Mouse (Mus musculus) myocyte (in vitro differentiated cells): ENCODE results near the gene Rspo1. TPM values are rescaled to one million over a fixed set of nuclear protein-coding genes. Genes with fewer than 3 reads are reported as not detected.

ENCODE experiments used
- H3K27me3 ChIP-seq: one replicate; pipeline ENCODE4 v1.6.1; 2011; ENCODE audit not compliant: control insufficient read depth, insufficient read depth, insufficient read length
- H3K36me3 ChIP-seq: one replicate; pipeline ENCODE4 v1.6.1; 2011; ENCODE audit not compliant: control insufficient read depth, insufficient read depth
- H3K4me2 ChIP-seq: one replicate; pipeline ENCODE4 v1.6.1; 2011; ENCODE audit warnings: low read depth, control low read depth
- H3K4me3 ChIP-seq: one replicate; pipeline ENCODE4 v1.5.1; 2011; ENCODE audit warnings: mild to moderate bottlenecking, control low read depth, moderate library complexity
- H3K79me2 ChIP-seq: one replicate; pipeline ENCODE4 v1.6.1; 2011; ENCODE audit not compliant: control insufficient read depth, insufficient read depth
- H3ac ChIP-seq: one replicate; pipeline ENCODE4 v1.6.1; 2011; ENCODE audit not compliant: control insufficient read depth, insufficient read length
- CEBPB ChIP-seq: IDR thresholded peaks from 2 replicates; pipeline ENCODE4 v1.6.1; 2011; ENCODE audit warnings: mild to moderate bottlenecking, moderate library complexity; ENCODE audit not compliant: poor library complexity, insufficient read depth, severe bottlenecking
- E2F4 ChIP-seq: IDR thresholded peaks from one replicate; pipeline ENCODE4 v1.6.1; 2011; ENCODE audit warnings: mild to moderate bottlenecking, control low read depth, moderate library complexity; ENCODE audit not compliant: insufficient read depth
- MAX ChIP-seq: IDR thresholded peaks from one replicate; pipeline ENCODE4 v1.6.1; 2011; ENCODE audit warnings: low read depth, mild to moderate bottlenecking, control low read depth
- MYOD1 ChIP-seq, 3 experiments: IDR thresholded peaks; one replicate each; pipeline ENCODE4 v1.6.1; 2011; ENCODE audit warnings: control low read depth in 2 of 3, low read depth in 2 of 3, mild to moderate bottlenecking in 2 of 3, moderate library complexity in 1 of 3; ENCODE audit not compliant: insufficient read length in 2 of 3, control insufficient read depth in 1 of 3
- MYOG ChIP-seq, 3 experiments: IDR thresholded peaks; one replicate each; pipeline ENCODE4 v1.6.1; 2011; ENCODE audit warnings: control low read depth in 2 of 3, low read depth in 2 of 3, mild to moderate bottlenecking in 2 of 3; ENCODE audit not compliant: insufficient read length in 2 of 3, control insufficient read depth in 1 of 3, insufficient read depth in 1 of 3
- POLR2A ChIP-seq: IDR thresholded peaks from one replicate; pipeline ENCODE4 v1.6.1; 2011; ENCODE audit warnings: low read depth, mild to moderate bottlenecking, control low read depth, moderate library complexity; ENCODE audit not compliant: insufficient read length
- POLR2AphosphoS2 ChIP-seq: IDR thresholded peaks from one replicate; pipeline ENCODE4 v1.6.1; 2011; ENCODE audit warnings: low read depth, control low read depth; ENCODE audit not compliant: insufficient read length
- REST ChIP-seq: IDR thresholded peaks from one replicate; pipeline ENCODE4 v1.6.1; 2011; ENCODE audit warnings: mild to moderate bottlenecking, control low read depth, moderate library complexity; ENCODE audit not compliant: insufficient read depth, insufficient read length
- SRF ChIP-seq: IDR thresholded peaks from one replicate; pipeline ENCODE4 v1.6.1; 2011; ENCODE audit warnings: low read depth; ENCODE audit not compliant: control insufficient read depth, insufficient read length
- TCF12 ChIP-seq: IDR thresholded peaks from one replicate; pipeline ENCODE4 v1.6.1; 2011; ENCODE audit warnings: mild to moderate bottlenecking, control low read depth; ENCODE audit not compliant: poor library complexity, insufficient read depth, severe bottlenecking
- TCF3 ChIP-seq: IDR thresholded peaks from one replicate; pipeline ENCODE4 v1.6.1; 2011; ENCODE audit warnings: low read depth, control low read depth; ENCODE audit not compliant: insufficient read length
- USF1 ChIP-seq: IDR thresholded peaks from one replicate; pipeline ENCODE4 v1.6.1; 2011; ENCODE audit warnings: low read depth, mild to moderate bottlenecking, control low read depth, moderate library complexity
- polyA plus RNA-seq: library from polyadenylated mRNA; unstranded; fragments of >200 nt; fragmentation: generic; extraction: Trizol; gene quantifications from one replicate; pipeline ENCODE4 v1.2.1, GENCODE M21; 2012; ENCODE audit warnings: missing spikeins

The Rspo1 gene
- polyA plus RNA-seq, 1 experiment, result 0.02 TPM

DNA sequence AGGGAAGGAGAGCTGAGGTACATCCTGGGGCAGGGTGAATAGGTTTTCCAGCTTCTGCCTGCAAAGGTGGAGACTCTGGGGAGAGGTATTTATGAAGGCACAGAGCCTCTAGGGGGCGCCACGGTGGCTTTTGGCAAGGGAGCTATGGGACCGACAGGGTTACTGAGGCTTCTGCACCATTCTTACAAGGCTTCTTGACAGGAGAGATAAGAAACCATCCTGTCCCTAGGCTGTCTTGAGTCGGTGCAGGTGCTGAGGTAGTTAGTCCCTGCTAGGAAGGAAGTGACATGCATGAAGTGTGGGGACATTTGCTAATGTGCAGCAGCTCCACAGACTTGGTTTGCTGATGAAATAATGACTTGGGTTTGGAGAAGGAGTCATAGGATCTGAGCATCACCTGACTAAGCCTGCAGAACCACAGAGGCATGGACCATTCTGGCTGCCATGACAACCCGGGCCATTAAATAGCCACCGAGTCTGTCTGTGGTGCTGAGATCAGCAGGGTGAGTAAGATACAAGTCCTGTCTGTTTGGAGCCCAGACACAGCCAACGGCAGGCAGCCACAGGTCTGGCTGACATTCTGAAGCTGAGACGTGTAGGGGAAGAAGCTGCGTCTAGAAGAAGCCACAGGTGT is 2.2 kb upstream of the Rspo1 start:
- no peaks in the 10 kb centered on the region for H3K36me3 ChIP-seq
- H3K79me2 ChIP-seq, result no peaks in the 10 kb centered on the region
- no peak overlapping the region for H3K4me2 ChIP-seq
- peaks cover 87% of the 10 kb centered on the region for H3K27me3 ChIP-seq
- TF ChIP-seq TCF12, result no peak
- TF ChIP-seq REST, result no peak
- no peak for TF ChIP-seq TCF3
- no peak for TF ChIP-seq POLR2AphosphoS2
- no peak for TF ChIP-seq MAX
- TF ChIP-seq USF1, result no peak
- no peak for TF ChIP-seq MYOG (IDR thresholded peaks at IDR 0.05; ENCODE audit: control insufficient read depth in 1 of 3, insufficient read depth in 1 of 3, insufficient read length in 2 of 3, low read depth in 2 of 3)
- no peak for TF ChIP-seq CEBPB
- no peak for TF ChIP-seq E2F4
- no peak for TF ChIP-seq SRF
- TF ChIP-seq MYOD1 (IDR thresholded peaks at IDR 0.05; ENCODE audit: control insufficient read depth in 1 of 3, insufficient read length in 2 of 3, low read depth in 2 of 3), result no peak
- TF ChIP-seq POLR2A, result no peak
- no peak overlapping the region for H3K4me3 ChIP-seq
- no peak overlapping the region for H3ac ChIP-seq

DNA sequence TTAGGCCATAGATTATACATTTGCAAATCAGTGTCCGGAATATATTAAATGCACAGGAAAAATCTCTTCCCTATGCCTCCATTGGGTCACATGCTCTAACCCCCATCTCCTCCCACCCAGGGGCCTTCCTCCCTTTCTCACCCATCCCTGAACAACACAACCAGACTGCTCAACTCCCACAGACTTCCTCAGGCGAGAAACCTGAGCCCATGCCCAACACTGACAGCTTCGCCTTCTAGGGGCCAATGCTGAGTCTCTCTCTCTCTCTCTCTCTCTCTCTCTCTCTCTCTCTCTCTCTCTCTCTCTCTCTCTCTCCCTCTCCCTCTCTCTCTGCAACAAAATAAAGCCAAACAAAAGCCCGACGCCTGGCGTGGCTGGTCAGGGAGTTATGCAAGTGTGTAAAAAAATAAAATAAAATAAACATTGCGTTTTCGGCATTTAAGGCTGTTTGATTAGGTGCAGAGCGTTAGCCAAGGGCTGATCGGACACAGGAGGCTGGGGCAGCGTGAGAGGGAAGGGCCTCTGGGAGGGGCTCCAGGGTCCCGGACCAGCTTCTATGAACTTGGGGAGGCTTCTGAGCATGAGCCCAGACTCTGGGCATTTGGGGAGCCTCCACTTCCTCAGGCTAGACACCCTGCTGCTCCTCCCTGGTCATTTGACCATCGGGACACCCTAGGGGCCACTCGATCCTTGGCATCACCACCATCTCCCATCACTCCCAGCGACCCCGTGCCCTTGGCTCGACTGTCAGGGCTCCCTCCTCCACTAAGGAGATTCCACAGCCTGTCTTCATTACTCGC is 1.2 kb upstream of the Rspo1 start:
- no peaks in the 10 kb centered on the region for H3K79me2 ChIP-seq
- H3K4me3 ChIP-seq, result no peak overlapping the region
- no peak overlapping the region for H3ac ChIP-seq
- no peak overlapping the region for H3K4me2 ChIP-seq
- H3K36me3 ChIP-seq, result no peaks in the 10 kb centered on the region
- H3K27me3 ChIP-seq, result peaks cover 89% of the 10 kb centered on the region
- TF ChIP-seq TCF12, result no peak
- TF ChIP-seq E2F4, result no peak
- no peak for TF ChIP-seq MYOD1 (IDR thresholded peaks at IDR 0.05; ENCODE audit: control insufficient read depth in 1 of 3, insufficient read length in 2 of 3, low read depth in 2 of 3)
- no peak for TF ChIP-seq CEBPB
- TF ChIP-seq POLR2A, result no peak
- TF ChIP-seq MAX, result no peak
- no peak for TF ChIP-seq REST
- TF ChIP-seq TCF3, result no peak
- TF ChIP-seq SRF, result no peak
- no peak for TF ChIP-seq USF1

DNA sequence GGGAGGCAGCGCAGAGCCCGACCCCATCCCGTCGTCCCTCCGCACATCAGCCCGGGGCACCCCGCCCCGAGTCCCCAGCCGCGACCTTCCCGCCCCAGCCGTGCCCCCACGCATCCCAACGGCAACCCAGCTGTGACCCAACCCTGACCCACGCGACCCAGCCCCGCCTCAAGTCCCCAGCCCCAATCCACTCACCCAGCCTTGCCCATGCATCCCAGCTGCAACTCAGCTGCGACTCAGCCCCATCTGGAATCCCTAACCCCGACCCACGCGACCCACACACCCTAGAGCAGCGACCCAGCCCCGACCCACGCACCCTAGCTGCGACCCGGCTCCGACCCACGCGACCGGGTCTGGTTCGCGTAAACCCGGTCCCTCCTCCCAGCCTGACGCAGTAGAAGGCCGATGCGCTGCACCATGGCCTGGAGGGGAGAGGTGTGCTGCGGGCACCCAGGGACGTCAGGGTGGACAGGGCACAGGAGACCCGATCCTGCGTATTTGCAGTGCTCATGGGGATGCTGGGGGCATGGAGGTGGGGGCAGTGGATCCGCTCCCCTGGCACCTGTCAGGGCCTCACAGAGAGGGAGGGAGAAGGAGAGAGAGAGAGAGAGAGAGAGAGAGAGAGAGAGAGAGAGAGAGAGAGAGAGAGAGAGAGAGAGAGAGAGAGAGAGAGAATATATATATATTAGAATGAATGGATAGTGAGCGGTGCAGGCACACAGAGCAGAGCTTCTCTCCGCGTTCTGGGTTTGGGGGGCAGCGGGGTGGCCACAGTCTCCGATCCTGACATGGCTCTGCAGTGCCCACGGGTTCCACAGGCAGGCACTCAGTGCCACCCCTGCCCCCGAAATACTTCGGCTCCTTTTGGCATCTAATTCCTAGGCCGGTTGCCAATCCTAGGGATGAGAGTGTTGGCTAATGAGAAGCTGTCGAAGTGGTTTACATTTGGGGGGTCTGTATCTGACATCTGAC is 795 bp downstream of the Rspo1 start:
- peaks cover 94% of the 10 kb centered on the region for H3K27me3 ChIP-seq
- no peak overlapping the region for H3K4me3 ChIP-seq

DNA sequence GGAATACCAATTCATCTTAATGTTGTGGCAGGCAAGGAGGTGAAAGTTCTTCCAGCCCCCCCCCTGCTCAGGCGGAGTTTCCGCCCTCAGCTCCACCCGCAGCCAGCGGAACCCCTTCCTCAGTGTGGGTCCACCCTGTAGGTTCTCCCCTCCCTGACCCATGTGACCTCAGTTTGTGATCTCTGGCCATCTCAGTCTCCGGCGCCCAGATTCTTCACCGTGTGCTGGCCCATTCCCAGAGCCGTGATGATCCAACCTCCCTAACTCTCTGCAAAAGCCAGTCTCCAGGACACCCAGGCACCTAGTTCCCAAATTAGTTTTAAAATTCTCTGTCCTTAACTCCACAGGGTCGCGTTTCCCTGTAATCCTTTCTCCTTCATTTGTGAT is 1.5 kb downstream of the Rspo1 start:
- Histone ChIP-seq H3ac (no peak overlapping the region), H3K4me3 (no peak overlapping the region), H3K4me2 (no peak overlapping the region), H3K27me3 (peaks cover 89% of the 10 kb centered on the region), H3K36me3 (no peaks in the 10 kb centered on the region), H3K79me2 (no peaks in the 10 kb centered on the region)
- TF ChIP-seq TCF12, result no peak
- no peak for TF ChIP-seq CEBPB
- no peak for TF ChIP-seq POLR2A
- no peak for TF ChIP-seq SRF
- TF ChIP-seq MYOD1 (IDR thresholded peaks at IDR 0.05; ENCODE audit: control insufficient read depth in 1 of 3, insufficient read length in 2 of 3, low read depth in 2 of 3), result no peak
- TF ChIP-seq REST, result no peak
- TF ChIP-seq TCF3, result no peak

More for the DNA sequence above, 795 bp downstream of the Rspo1 start:
- Histone ChIP-seq H3K79me2 (no peaks in the 10 kb centered on the region), H3K4me2 (no peak overlapping the region), H3K36me3 (no peaks in the 10 kb centered on the region), H3ac (no peak overlapping the region)
- no peak for TF ChIP-seq MYOG (IDR thresholded peaks at IDR 0.05; ENCODE audit: control insufficient read depth in 1 of 3, insufficient read depth in 1 of 3, insufficient read length in 2 of 3, low read depth in 2 of 3)
- no peak for TF ChIP-seq SRF
- TF ChIP-seq POLR2A, result no peak
- no peak for TF ChIP-seq MAX
- TF ChIP-seq E2F4, result no peak
- no peak for TF ChIP-seq POLR2AphosphoS2
- no peak for TF ChIP-seq TCF3
- no peak for TF ChIP-seq USF1
- TF ChIP-seq MYOD1 (IDR thresholded peaks at IDR 0.05; ENCODE audit: control insufficient read depth in 1 of 3, insufficient read length in 2 of 3, low read depth in 2 of 3), result no peak
- TF ChIP-seq CEBPB, result no peak
